Mouse (Mus musculus) liver, adult (tissue): ENCODE measurements at regions not wholly inside any gene's neighbourhood (a gene's known extent, or its start where the extent isn't known, plus 50 kb on each side); places are given as distances from the start of the nearest gene placed in this dataset.

Source experiments
- GATA4 ChIP-seq: IDR thresholded peaks from 2 replicates; pipeline ENCODE4 v1.6.1; 2014; ENCODE audit warnings: mild to moderate bottlenecking, low read length; ENCODE audit not compliant: insufficient replicate concordance

- TF ChIP-seq GATA4 = no peak
These were observed 232.8 kb upstream of the Tcf21 start for GRCm38 (mm10) chr10:23052480-23053378.

GRCm38 (mm10) chr10:23044466-23044865 is 224.5 kb upstream of the Tcf21 start:
- TF ChIP-seq GATA4 = no peak

- no peak for TF ChIP-seq GATA4
These were observed 211.6 kb upstream of the Tcf21 start for GRCm38 (mm10) chr10:23031491-23032126.

GRCm38 (mm10) chr10:23027961-23028360 is 208.0 kb upstream of the Tcf21 start:
- TF ChIP-seq GATA4 = no peak

GRCm38 (mm10) chr10:23017151-23017678 is 197.2 kb upstream of the Tcf21 start:
- TF ChIP-seq GATA4 = no peak

GRCm38 (mm10) chr10:23015935-23016694 is 196.1 kb upstream of the Tcf21 start:
- no peak for TF ChIP-seq GATA4

GRCm38 (mm10) chr10:23010715-23011114 is 190.7 kb upstream of the Tcf21 start:
- TF ChIP-seq GATA4 = no peak

GRCm38 (mm10) chr10:23010201-23010600 is 190.2 kb upstream of the Tcf21 start:
- no peak for TF ChIP-seq GATA4

- no peak for TF ChIP-seq GATA4
These were observed 184.8 kb upstream of the Tcf21 start for GRCm38 (mm10) chr10:23004768-23005167.

- no peak for TF ChIP-seq GATA4
These were observed 183.7 kb upstream of the Tcf21 start for GRCm38 (mm10) chr10:23003686-23004085.

- no peak for TF ChIP-seq GATA4
These were observed 178.6 kb upstream of the Tcf21 start for GRCm38 (mm10) chr10:22998561-22998960.

GRCm38 (mm10) chr10:22997571-22997970 is 177.6 kb upstream of the Tcf21 start:
- TF ChIP-seq GATA4 = no peak

- no peak for TF ChIP-seq GATA4
These were observed 173.2 kb upstream of the Tcf21 start for GRCm38 (mm10) chr10:22993158-22993557.

GRCm38 (mm10) chr10:22981798-22982197 is 161.8 kb upstream of the Tcf21 start:
- TF ChIP-seq GATA4 = no peak

GRCm38 (mm10) chr10:22978442-22978841 is 158.5 kb upstream of the Tcf21 start:
- no peak for TF ChIP-seq GATA4
